Mouse (Mus musculus) C2C12 (cell line): Measurements from ENCODE around the gene Pspc1.

Source experiments
- CEBPB ChIP-seq: IDR thresholded peaks from one replicate; pipeline ENCODE4 v1.6.1; 2011; ENCODE audit warnings: low read depth, mild to moderate bottlenecking, control low read depth, moderate library complexity
- CTCF ChIP-seq: IDR thresholded peaks from one replicate; pipeline ENCODE4 v1.5.1; 2011; ENCODE audit not compliant: control insufficient read depth, insufficient read depth, insufficient read length
- FOSL1 ChIP-seq: IDR thresholded peaks from one replicate; pipeline ENCODE4 v1.8.0; 2011; ENCODE audit warnings: mild to moderate bottlenecking, low read length; ENCODE audit not compliant: poor library complexity, insufficient read depth, severe bottlenecking
- MAX ChIP-seq: IDR thresholded peaks from one replicate; pipeline ENCODE4 v1.6.1; 2011; ENCODE audit warnings: mild to moderate bottlenecking, control low read depth
- MYOD1 ChIP-seq: IDR thresholded peaks from one replicate; pipeline ENCODE4 v1.6.1; 2011; ENCODE audit warnings: low read depth; ENCODE audit not compliant: control insufficient read depth, insufficient read length
- MYOG ChIP-seq: IDR thresholded peaks from one replicate; pipeline ENCODE4 v1.6.1; 2011; ENCODE audit not compliant: control insufficient read depth, insufficient read length; ENCODE audit errors: extremely low read depth
- USF1 ChIP-seq: IDR thresholded peaks from one replicate; pipeline ENCODE4 v1.6.1; 2011; ENCODE audit warnings: low read depth, mild to moderate bottlenecking, control low read depth, moderate library complexity

DNA sequence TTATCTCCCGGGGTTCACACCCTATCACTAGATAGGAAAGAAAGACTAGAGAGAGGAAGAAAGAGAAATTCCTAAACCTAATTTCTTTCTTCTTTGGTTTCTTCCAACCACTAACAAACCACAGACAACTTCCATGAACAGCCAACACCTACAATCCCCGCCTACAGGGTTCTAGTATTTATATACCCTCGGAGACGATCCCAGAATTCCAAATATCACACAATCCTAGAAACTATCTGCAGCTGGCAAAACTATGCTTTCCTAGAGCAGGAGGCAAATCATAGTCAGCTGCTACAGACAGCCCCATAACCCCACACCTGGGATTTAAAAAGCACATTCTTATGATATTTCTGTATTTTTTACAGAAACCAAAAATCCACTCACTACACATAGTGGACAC lies 2.7 kb downstream of the Pspc1 start:
- TF ChIP-seq CTCF (no peak), MAX (no peak), MYOG (no peak), USF1 (no peak), FOSL1 (no peak), CEBPB (no peak), MYOD1 (no peak)
